Mouse (Mus musculus) MEL-GATA-1-ER (cell line): ENCODE measurements around the gene Pgf.

Experiments
- DNase-seq: peaks from one replicate; pipeline ENCODE4 v3.0.0-alpha.2; 2012; ENCODE audit warnings: low read depth; ENCODE audit errors: extremely low read depth

Pgf gene

DNA sequence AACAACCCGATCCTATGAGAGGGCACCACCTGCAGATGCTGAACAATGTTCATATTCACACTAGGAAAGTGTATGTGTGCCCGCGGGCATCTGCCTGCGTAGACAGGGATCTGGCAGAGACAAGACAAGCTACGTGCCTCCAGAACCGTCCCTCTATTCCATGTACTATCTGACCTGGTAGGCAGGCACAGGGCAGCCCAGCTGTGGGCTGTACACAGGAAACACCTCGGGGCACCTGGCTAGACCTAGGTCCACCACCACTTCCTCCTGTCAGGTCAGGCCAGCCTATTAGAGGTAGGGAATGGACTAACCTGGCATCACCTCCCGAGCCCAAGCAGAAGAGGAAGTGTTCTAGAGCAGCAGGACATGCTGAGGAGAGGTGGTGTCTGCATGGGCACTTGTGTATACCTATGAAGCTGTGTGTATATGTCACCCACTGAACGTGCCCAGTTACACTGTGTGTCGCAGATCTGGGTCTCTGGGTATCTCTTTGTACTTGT is at the start of gene Pgf:
TSS of gene Pgf (minus strand) at position 51 of the 500 bp plus-strand sequence.
- DNase-seq: no peak

DNA sequence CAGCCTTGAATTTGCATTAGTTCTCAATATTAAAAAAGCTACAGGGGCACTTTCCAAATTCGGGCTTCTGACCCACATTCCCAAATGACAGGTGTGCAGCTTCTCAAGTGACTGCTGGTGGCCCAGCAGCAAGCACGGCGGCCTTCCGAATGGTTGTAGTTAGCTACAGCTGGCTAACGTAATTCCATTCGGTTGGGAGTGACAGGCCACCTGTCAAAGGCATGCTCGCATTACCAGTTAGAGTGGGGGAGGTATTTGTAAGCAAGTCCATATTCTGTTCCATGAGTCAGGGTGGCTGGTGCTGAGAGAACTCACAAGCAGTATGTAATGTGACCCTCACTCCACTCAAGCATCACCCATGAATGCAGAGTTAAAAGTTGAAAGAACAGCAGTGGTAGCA is 49.6 kb upstream of the Pgf start:
- no peak for DNase-seq

GRCm38 (mm10) chr12:85219905-85220290 is 42.3 kb upstream of the Pgf start:
- DNase-seq: peak; percentile 35

DNA sequence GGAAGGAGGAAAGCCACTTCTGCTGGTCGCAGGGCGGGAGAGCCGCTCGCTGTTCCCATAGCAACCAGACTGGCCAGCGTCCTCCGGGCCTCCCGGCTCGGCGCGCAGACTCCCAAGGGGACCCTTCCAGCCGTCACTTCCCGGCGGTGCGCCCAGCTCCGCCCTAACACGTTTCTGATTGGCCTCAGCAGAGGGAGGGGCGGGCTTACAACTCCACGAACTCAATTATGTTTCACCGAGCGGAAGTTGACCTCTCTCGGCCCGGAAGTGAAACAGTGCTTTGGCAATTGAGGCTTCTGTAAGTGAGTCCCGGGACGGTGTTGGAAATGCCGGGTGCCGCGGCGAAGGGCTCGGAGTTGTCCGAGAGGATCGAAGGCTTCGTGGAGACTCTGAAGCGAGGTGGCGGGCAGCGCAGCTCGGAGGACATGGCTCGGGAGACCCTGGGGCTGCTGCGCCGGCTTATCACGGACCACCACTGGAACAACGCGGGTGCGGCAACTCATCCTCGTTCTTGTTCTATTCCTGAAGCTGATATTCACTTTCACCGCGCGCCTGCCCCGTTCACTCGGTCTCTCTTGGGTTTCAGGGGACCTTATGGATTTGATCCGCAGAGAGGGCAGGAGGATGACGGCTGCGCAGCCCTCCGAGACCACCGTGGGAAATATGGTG is 41.8 kb upstream of the Pgf start, which contains the start of gene Eif2b2:
TSS of gene Eif2b2 (plus strand) at position 246 of the 669 bp plus-strand sequence.
- peak; percentile 97 for DNase-seq

DNA sequence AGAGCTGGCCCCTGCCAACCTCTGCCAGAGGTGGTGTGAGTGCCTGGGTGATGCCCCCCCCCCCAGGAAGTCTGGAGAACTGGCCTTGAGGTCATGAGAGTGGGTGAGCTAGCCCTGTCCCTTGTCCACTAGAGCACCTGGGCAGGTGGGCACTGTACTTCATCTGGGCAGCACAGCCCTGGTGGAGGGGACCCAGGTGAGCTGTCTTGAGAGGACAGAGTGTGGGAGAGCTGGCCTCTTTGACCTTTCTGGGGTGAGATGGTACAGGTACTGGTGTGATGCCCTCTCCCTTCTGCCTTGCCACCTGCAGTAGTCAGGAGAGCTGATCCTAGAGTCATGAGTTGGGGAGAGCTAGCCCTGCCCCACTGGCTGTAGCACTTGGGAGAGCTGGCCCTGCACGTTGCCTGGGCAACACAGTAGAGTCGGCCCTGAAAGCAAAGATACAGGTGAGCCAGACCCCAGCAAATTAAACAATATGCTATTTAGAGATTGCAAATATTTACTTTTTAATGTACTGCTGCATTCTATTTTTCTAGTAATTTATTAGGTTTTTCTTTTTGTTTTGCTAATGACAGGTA is 40.2 kb upstream of the Pgf start:
- no peak for DNase-seq

DNA sequence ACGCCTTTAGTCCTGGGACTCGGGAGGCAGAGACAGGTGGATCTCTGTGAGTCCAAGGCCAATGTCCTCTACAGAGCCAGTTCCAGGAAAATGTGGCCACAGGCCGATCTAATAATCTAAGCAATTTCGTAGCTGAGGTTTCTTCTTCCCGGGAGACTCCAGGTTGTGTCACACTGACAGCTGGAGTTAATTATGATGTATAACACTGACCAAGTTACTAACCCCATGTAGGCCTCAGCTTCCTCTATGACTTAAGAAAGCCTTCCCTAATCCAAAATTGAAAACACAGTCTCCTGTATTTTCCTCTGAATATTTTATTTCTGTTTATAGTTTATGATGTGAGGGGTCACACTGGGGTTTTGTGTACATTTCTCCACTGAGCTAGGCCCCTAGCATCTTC is 37.4 kb upstream of the Pgf start:
- no peak for DNase-seq

- DNase-seq: no peak
Measured at GRCm38 (mm10) chr12:85208687-85209199, 31.2 kb upstream of the Pgf start.

- no peak for DNase-seq
Measured at GRCm38 (mm10) chr12:85205425-85205824, 27.8 kb upstream of the Pgf start.

GRCm38 (mm10) chr12:85204105-85204504 is 26.5 kb upstream of the Pgf start:
- no peak for DNase-seq

DNA sequence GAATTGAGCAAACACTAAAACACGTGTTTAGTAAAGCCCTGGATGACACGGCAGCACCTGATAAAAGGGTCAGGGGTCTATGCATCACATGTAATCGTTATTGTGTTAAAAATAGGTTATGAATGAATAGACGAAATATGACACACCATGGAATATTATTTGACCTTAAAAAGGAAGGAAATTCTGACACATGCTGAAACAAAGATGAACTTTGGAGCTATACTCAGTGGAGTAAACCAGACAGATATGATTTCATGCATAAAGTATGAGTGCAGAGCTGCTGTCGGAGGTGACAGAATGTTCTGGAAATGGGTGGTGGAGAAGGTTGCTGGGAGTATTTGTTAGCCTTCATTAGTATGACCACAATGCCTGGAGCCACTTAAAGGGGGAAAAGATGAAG is 26.1 kb upstream of the Pgf start:
- DNase-seq: no peak

GRCm38 (mm10) chr12:85202191-85202590 is 24.6 kb upstream of the Pgf start:
- DNase-seq: no peak

DNA sequence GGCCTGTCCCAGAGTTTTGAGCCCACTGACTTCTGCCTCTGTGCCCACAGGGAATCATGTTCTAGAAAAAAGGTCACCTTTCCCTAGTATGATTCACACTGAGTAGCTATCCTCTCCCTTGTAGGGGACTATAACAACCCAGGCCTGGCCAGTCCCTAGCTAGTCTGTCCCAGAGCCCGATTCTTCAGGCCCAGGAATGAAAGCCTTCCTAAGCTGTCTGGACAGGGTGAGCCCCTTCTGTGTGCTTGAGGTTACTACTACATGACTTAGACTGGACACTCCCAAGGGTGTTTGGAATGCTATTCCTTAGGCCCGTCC is 24.2 kb upstream of the Pgf start:
- DNase-seq: no peak

- no peak for DNase-seq
Measured at GRCm38 (mm10) chr12:85200929-85201829, 23.6 kb upstream of the Pgf start.

- no peak for DNase-seq
Measured at GRCm38 (mm10) chr12:85199954-85200353, 22.4 kb upstream of the Pgf start.

DNA sequence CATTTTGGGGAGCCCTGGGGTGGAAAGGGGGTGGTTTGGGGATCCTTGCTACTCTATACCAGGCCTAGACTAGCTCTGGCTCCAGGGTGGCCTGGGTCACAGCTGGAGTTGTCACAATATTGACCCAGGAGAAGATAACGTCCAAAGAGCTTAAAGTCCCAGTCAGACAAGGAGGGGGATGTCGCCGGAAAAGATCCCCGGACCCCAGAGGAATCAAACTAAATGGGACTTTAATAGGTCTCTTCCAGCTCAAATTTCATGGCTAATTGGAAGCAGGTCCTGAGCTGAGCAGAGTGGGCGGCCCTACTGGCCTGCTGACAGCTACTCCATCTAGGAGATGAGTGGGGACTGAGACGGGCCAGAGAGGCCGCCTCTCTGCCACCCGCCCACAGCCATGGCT is 20.3 kb upstream of the Pgf start:
- DNase-seq: no peak

- no peak for DNase-seq
Measured at GRCm38 (mm10) chr12:85197371-85197770, 19.8 kb upstream of the Pgf start.

DNA sequence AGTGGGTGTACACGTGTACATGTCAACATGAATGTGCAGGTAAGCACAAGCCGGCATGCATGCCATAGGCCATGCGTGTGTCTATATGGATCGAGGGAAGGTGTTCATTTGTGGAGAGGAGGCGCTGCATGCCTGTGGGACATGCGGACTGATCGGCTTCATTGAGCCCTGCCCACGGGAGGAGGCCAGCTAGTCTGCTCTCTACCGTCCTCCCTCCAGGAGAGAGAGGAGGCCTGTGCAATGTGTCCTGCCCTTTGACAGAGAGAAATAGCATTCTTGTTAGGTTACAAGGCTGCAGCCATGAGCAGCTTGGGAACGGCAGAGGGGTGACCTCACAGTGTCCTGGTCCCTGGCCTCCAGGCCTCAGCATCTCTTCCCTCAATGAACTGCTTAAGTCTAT is 18.6 kb upstream of the Pgf start:
- no peak for DNase-seq

DNA sequence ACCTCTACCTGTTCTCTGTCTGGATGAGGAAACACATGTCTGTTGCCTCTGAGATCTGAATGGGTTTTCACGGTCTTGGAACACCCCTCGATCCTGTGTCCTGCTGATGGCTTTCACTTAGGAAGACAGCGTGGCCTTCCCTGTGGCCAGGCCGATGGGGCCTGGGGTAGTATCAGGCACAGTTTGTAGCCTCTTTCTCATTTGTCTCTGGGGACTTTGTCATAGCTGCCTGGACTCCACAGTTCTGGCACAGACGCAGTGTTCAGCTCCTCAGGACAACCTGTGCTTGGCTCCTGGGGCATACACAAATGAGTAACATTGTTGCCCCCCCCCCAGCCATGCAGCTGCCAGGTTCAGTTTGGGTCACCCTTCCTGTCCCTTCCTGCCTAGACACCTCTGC is 17.5 kb upstream of the Pgf start:
- no peak for DNase-seq

GRCm38 (mm10) chr12:85194623-85195018 is 17.0 kb upstream of the Pgf start:
- no peak for DNase-seq

DNA sequence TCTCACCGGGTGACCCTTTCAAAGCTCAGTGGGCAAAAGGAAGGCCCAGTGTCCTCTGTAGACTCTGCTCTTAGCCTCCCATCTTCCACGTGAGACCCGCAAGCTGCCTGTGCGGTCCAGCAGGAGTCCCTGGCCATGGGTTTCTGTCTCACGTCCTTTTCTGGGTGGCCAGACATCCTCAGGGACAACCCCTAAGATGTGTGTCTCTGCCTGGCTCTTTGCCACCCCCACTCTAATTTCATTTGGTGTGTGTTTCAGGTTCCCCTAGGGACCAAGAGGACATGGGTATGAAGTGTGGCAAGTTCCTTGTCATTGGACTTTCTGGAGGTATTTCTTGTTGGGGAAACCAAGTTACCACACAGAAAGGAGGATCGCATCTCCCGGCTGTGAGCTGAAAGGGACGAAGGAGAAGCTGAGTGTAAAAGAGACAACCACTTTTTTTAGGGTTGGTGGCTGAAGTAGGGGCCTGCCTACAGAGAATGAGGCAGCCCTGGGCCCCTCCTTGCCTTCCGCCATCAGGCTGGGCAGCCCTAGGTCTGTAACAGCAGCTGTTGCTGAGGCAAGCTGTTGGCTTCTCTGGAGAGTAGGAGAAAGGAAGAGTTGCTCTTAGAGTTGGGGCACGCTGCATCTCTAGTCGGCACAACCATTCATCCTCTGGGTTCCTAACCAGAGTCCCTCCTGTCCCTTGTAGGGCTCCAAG is 16.5 kb upstream of the Pgf start:
- DNase-seq: no peak

GRCm38 (mm10) chr12:85193146-85193545 is 15.6 kb upstream of the Pgf start:
- DNase-seq: no peak
